Mouse (Mus musculus) brain, embryonic 14.5 days (tissue): Measurements from ENCODE around the gene Poc1a.

Source experiments
- CTCF ChIP-seq: fragments of 200-500 bp; IDR thresholded peaks from 2 replicates; pipeline ENCODE4 v1.5.1; 2012; ENCODE audit warnings: inconsistent platforms, mild to moderate bottlenecking, moderate library complexity, borderline replicate concordance; ENCODE audit not compliant: insufficient read depth, insufficient read length; ENCODE audit errors: extremely low read depth
- POLR2A ChIP-seq: fragments of 200-500 bp; IDR thresholded peaks from 2 replicates; pipeline ENCODE4 v1.6.1; 2012; ENCODE audit warnings: mild to moderate bottlenecking, inconsistent platforms, borderline replicate concordance; ENCODE audit not compliant: poor library complexity, insufficient read depth, insufficient read length, severe bottlenecking; ENCODE audit errors: extremely low read depth

DNA sequence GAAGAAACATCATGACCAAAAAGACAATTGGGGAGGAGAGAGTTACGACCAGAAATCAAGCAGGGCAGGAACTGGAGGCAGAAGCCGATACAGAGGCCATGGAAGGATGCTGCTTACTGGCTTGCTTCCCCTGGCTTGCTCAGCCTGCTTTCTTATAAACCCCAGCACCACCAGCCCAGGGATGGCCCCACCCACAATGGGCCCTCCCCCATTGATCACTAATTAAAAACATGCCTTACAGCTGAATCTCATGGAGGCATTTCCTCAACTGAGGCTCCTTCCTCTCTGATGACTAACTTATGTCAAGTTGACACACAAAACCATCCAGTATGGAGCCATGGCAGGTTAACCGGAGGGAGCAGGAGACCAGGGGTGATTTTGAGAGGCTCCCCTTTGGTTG lies 118.9 kb downstream of the Poc1a start:
- TF ChIP-seq CTCF: no peak
- no peak for TF ChIP-seq POLR2A
